Mouse (Mus musculus): ENCODE results near the gene Syngr3. TPM values are rescaled to one million over a fixed set of nuclear protein-coding genes. Genes with fewer than 3 reads are reported as not detected.

Gene Syngr3
- polyA plus RNA-seq, 1 experiment from 2014 or later = 319 TPM

DNA sequence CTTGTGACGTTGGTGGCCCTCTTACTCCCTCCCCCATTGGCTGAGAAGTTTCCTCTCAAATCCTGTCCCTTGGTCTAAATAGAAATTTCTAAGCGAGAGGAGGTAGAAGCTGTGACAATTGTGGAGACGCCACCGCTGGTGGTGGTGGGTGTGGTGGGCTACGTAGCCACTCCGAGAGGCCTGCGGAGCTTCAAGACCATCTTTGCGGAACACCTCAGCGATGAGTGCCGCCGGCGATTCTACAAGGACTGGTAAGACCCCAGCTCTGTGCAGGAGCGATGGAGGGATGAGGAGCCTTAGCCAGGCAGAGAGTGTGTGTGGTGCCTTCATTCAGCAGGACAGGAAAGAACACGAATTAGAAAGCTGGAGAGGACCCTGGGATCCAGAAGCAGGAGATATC, 41.0 kb upstream of the Syngr3 start:
- Histone ChIP-seq H3K27ac (ENCODE audit: low read depth, low read length) (no peak overlapping the region), H3K4me3 (ENCODE audit: low read length) (no peak overlapping the region), H3K27me3 (replicated peaks; ENCODE audit: control insufficient read depth, insufficient read depth, low read length) (peaks cover 2% of the 10 kb centered on the region; the same call in 1 of the 2 replicates), H3K9me3 (ENCODE audit: control insufficient read depth, low read length) (no peaks in the 10 kb centered on the region), H3K4me1 (ENCODE audit: control insufficient read depth, insufficient read depth, low read depth, low read length) (0 out of 2 replicates have a peak, but pooled peaks cover 2% of the 10 kb centered on the region), H3K4me2 (ENCODE audit: low read length) (no peak overlapping the region), H3K36me3 (ENCODE audit: control insufficient read depth, insufficient read depth, low read length) (no peaks in the 10 kb centered on the region), H3K9ac (ENCODE audit: low read depth, low read length) (no peak overlapping the region)
- 79% methylated on average over 14 of the region's 14 CpGs for WGBS
- no peak for ATAC-seq

GRCm38 (mm10) chr17:24729067-24729466, 39.3 kb upstream of the Syngr3 start:
- H3K27ac ChIP-seq (ENCODE audit: low read depth, low read length) = no peak overlapping the region
- H3K36me3 ChIP-seq (ENCODE audit: control insufficient read depth, insufficient read depth, low read length) = no peaks in the 10 kb centered on the region
- peaks cover 2% of the 10 kb centered on the region; the same call in 1 of the 2 replicates for H3K27me3 ChIP-seq (replicated peaks; ENCODE audit: control insufficient read depth, insufficient read depth, low read length)
- H3K9ac ChIP-seq (ENCODE audit: low read depth, low read length) = no peak overlapping the region
- H3K4me2 ChIP-seq (ENCODE audit: low read length) = no peak overlapping the region
- ATAC-seq = no peak
- no peak overlapping the region for H3K4me3 ChIP-seq (ENCODE audit: low read length)
- 74% methylated on average over 6 of the region's 6 CpGs for WGBS
- no peaks in the 10 kb centered on the region for H3K9me3 ChIP-seq (ENCODE audit: control insufficient read depth, low read length)
- no peaks in the 10 kb centered on the region for H3K4me1 ChIP-seq (ENCODE audit: control insufficient read depth, insufficient read depth, low read depth, low read length)

GRCm38 (mm10) chr17:24728184-24728583, 38.4 kb upstream of the Syngr3 start:
- Histone ChIP-seq H3K36me3 (ENCODE audit: control insufficient read depth, insufficient read depth, low read length) (no peaks in the 10 kb centered on the region), H3K9ac (ENCODE audit: low read depth, low read length) (no peak overlapping the region)
- 77% methylated on average over 17 of the region's 17 CpGs for WGBS

GRCm38 (mm10) chr17:24727618-24728017, 37.9 kb upstream of the Syngr3 start, which contains the start of gene Rpl3l:
Gene Rpl3l (plus strand): TSS chr17:24727820.
- H3K9me3 ChIP-seq (ENCODE audit: control insufficient read depth, low read length) = no peaks in the 10 kb centered on the region
- no peak within 1 kb of the TSS for H3K9ac ChIP-seq (ENCODE audit: low read depth, low read length)
- ATAC-seq = no peak
- peaks cover 9% of the 10 kb centered on the region for H3K4me1 ChIP-seq (ENCODE audit: control insufficient read depth, insufficient read depth, low read depth, low read length)
- H3K27me3 ChIP-seq (replicated peaks; ENCODE audit: control insufficient read depth, insufficient read depth, low read length) = no peaks in the 10 kb centered on the region
- 81% methylated on average over 2 of the region's 2 CpGs for WGBS
- H3K36me3 ChIP-seq (ENCODE audit: control insufficient read depth, insufficient read depth, low read length) = no peaks in the 10 kb centered on the region
- no peak within 1 kb of the TSS for H3K4me2 ChIP-seq (ENCODE audit: low read length)
- H3K4me3 ChIP-seq (ENCODE audit: low read length) = no peak within 1 kb of the TSS
- H3K27ac ChIP-seq (ENCODE audit: low read depth, low read length) = no peak within 1 kb of the TSS

More at GRCm38 (mm10) chr17:24728184-24728583, 38.4 kb upstream of the Syngr3 start:
- ATAC-seq = no peak
- H3K4me2 ChIP-seq (ENCODE audit: low read length) = no peak overlapping the region
- H3K4me3 ChIP-seq (ENCODE audit: low read length) = no peak overlapping the region
- H3K27ac ChIP-seq (ENCODE audit: low read depth, low read length) = no peak overlapping the region
- H3K4me1 ChIP-seq (ENCODE audit: control insufficient read depth, insufficient read depth, low read depth, low read length) = peaks cover 5% of the 10 kb centered on the region
- H3K9me3 ChIP-seq (ENCODE audit: control insufficient read depth, low read length) = no peaks in the 10 kb centered on the region
- H3K27me3 ChIP-seq (replicated peaks; ENCODE audit: control insufficient read depth, insufficient read depth, low read length) = no peaks in the 10 kb centered on the region

- Histone ChIP-seq H3K27ac (ENCODE audit: low read depth, low read length) (no peak overlapping the region), H3K36me3 (ENCODE audit: control insufficient read depth, insufficient read depth, low read length) (peaks cover 9% of the 10 kb centered on the region), H3K4me2 (ENCODE audit: low read length) (no peak overlapping the region), H3K27me3 (replicated peaks; ENCODE audit: control insufficient read depth, insufficient read depth, low read length) (no peaks in the 10 kb centered on the region), H3K4me3 (ENCODE audit: low read length) (no peak overlapping the region), H3K9me3 (ENCODE audit: control insufficient read depth, low read length) (no peaks in the 10 kb centered on the region), H3K9ac (ENCODE audit: low read depth, low read length) (no peak overlapping the region), H3K4me1 (ENCODE audit: control insufficient read depth, insufficient read depth, low read depth, low read length) (peaks cover 23% of the 10 kb centered on the region)
- no peak for ATAC-seq
- WGBS = 65% methylated on average over 3 of the region's 3 CpGs
Observed at GRCm38 (mm10) chr17:24725637-24726390, 36.1 kb upstream of the Syngr3 start.

- peak; percentile 72 for ATAC-seq
- WGBS = under 1% methylated on average over 24 of the region's 30 CpGs
Observed at GRCm38 (mm10) chr17:24724184-24724583, 34.4 kb upstream of the Syngr3 start, which contains the start of gene Ndufb10. Gene Ndufb10 (minus strand): TSS chr17:24724478.

GRCm38 (mm10) chr17:24723881-24724180, 34.1 kb upstream of the Syngr3 start:
- Histone ChIP-seq H3K4me3 (ENCODE audit: low read length) (peak overlapping the region; percentile 82), H3K9ac (ENCODE audit: low read depth, low read length) (peak overlapping the region; percentile 90), H3K4me1 (ENCODE audit: control insufficient read depth, insufficient read depth, low read depth, low read length) (peaks cover 28% of the 10 kb centered on the region), H3K27ac (ENCODE audit: low read depth, low read length) (peak overlapping the region; percentile 79), H3K36me3 (ENCODE audit: control insufficient read depth, insufficient read depth, low read length) (peaks cover 9% of the 10 kb centered on the region), H3K27me3 (replicated peaks; ENCODE audit: control insufficient read depth, insufficient read depth, low read length) (no peaks in the 10 kb centered on the region), H3K4me2 (ENCODE audit: low read length) (peak overlapping the region; percentile 88), H3K9me3 (ENCODE audit: control insufficient read depth, low read length) (no peaks in the 10 kb centered on the region)
- WGBS = under 1% methylated on average over 15 of the region's 15 CpGs
- no peak for ATAC-seq

More at GRCm38 (mm10) chr17:24724184-24724583, 34.4 kb upstream of the Syngr3 start, which contains the start of gene Ndufb10:
- peak within 1 kb of the TSS; percentile 79 for H3K27ac ChIP-seq (ENCODE audit: low read depth, low read length)
- H3K9me3 ChIP-seq (ENCODE audit: control insufficient read depth, low read length) = no peaks in the 10 kb centered on the region
- peak within 1 kb of the TSS; percentile 90 for H3K9ac ChIP-seq (ENCODE audit: low read depth, low read length)
- H3K4me1 ChIP-seq (ENCODE audit: control insufficient read depth, insufficient read depth, low read depth, low read length) = peaks cover 25% of the 10 kb centered on the region
- H3K4me3 ChIP-seq (ENCODE audit: low read length) = peak within 1 kb of the TSS; percentile 82
- peaks cover 9% of the 10 kb centered on the region for H3K36me3 ChIP-seq (ENCODE audit: control insufficient read depth, insufficient read depth, low read length)
- H3K27me3 ChIP-seq (replicated peaks; ENCODE audit: control insufficient read depth, insufficient read depth, low read length) = no peaks in the 10 kb centered on the region
- peak within 1 kb of the TSS; percentile 88 for H3K4me2 ChIP-seq (ENCODE audit: low read length)

DNA sequence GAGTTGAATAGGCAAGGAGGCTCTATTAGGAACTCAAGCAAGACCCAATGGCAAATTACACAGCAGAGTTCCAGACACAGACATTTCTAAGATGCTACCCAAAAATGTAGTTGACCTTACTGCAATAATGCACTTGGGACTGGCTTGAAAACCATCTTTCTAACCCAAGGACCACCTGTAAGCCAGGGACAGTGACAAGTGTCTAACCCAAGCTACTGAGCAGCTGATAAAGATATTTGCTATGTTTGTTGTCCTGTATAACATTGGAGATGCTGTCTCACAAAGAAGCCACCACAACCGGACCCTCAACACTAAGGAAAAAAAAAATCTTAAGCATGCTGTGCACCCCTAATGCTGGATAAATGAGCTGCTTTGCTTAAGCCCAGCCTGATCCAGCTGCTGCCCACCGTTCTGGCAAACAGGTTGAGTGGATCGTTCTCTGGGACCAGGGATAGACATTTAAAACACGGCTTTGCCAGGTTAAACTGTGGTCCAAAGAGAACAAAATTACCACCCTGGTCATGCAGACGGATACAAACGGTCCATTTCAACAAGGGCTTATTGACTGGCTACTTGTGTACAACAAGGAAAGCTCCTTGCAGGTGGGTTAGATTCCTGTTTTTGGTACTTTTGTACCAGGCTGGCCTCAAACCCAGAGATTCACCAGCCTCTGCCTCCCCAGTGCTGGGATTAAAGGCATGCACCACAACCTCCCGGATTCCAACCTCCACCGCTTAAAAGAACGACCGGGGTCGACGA, 33.5 kb upstream of the Syngr3 start:
- H3K4me1 ChIP-seq (ENCODE audit: control insufficient read depth, insufficient read depth, low read depth, low read length) = peaks cover 30% of the 10 kb centered on the region
- peaks cover 9% of the 10 kb centered on the region for H3K36me3 ChIP-seq (ENCODE audit: control insufficient read depth, insufficient read depth, low read length)
- no peaks in the 10 kb centered on the region for H3K27me3 ChIP-seq (replicated peaks; ENCODE audit: control insufficient read depth, insufficient read depth, low read length)
- H3K9me3 ChIP-seq (ENCODE audit: control insufficient read depth, low read length) = no peaks in the 10 kb centered on the region
- H3K27ac ChIP-seq (ENCODE audit: low read depth, low read length) = peak overlapping the region; percentile 79
- no peak for ATAC-seq
- peak overlapping the region; percentile 90 for H3K9ac ChIP-seq (ENCODE audit: low read depth, low read length)
- H3K4me3 ChIP-seq (ENCODE audit: low read length) = peak overlapping the region; percentile 82
- 5% methylated on average over 12 of the region's 12 CpGs for WGBS
- H3K4me2 ChIP-seq (ENCODE audit: low read length) = peak overlapping the region; percentile 88
